Mouse (Mus musculus) testis, adult 2 months (tissue): ENCODE measurements around the gene Aurkb. TPM values are rescaled to one million over a fixed set of nuclear protein-coding genes. Genes with fewer than 3 reads are reported as not detected.

Source experiments
- H3K27ac ChIP-seq: fragments of 200-500 bp; 2 replicates; pipeline ENCODE4 v1.5.1; 2012; ENCODE audit warnings: low read depth, low read length; ENCODE audit not compliant: control insufficient read depth, insufficient read depth
- H3K27me3 ChIP-seq: fragments of 200-500 bp; 2 replicates; pipeline ENCODE4 v1.6.1; 2012; ENCODE audit warnings: mild to moderate bottlenecking, low read length, moderate library complexity; ENCODE audit not compliant: control insufficient read depth, insufficient read depth
- H3K36me3 ChIP-seq: fragments of 200-500 bp; 2 replicates; pipeline ENCODE4 v1.6.1; 2012; ENCODE audit warnings: mild to moderate bottlenecking, low read length; ENCODE audit not compliant: control insufficient read depth, insufficient read depth
- H3K4me1 ChIP-seq: fragments of 200-500 bp; 2 replicates; pipeline ENCODE4 v1.6.1; 2012; ENCODE audit warnings: low read length; ENCODE audit not compliant: control insufficient read depth, insufficient read depth
- H3K4me3 ChIP-seq: fragments of 200-500 bp; 2 replicates; pipeline ENCODE4 v1.5.1; 2012; ENCODE audit warnings: low read depth, mild to moderate bottlenecking, low read length, moderate library complexity, mixed read lengths; ENCODE audit not compliant: control insufficient read depth
- CTCF ChIP-seq: fragments of 200-500 bp; IDR thresholded peaks from 2 replicates; pipeline ENCODE4 v1.5.1; 2012; ENCODE audit warnings: low read depth, mild to moderate bottlenecking, inconsistent platforms, low read length, moderate library complexity; ENCODE audit not compliant: control insufficient read depth, insufficient read depth, insufficient replicate concordance
- POLR2A ChIP-seq: fragments of 200-500 bp; IDR thresholded peaks from 2 replicates; pipeline ENCODE4 v1.6.1; 2012; ENCODE audit warnings: low read depth, mild to moderate bottlenecking, inconsistent platforms, low read length, moderate library complexity; ENCODE audit not compliant: control insufficient read depth
- polyA plus RNA-seq: library from polyadenylated mRNA; depleted of rRNA; stranded (reverse); fragments of >200 nt; gene quantifications from 2 replicates; pipeline ENCODE4 v1.2.3, GENCODE M21; 2012

Gene Aurkb
- polyA plus RNA-seq, 1 experiment: 15.2 TPM

- peaks cover 29% of the 10 kb centered on the region for H3K4me1 ChIP-seq
- H3K4me3 ChIP-seq: no peak overlapping the region
- TF ChIP-seq CTCF: no peak
- TF ChIP-seq POLR2A: no peak
These were observed 20.0 kb downstream of the Aurkb start for GRCm38 (mm10) chr11:69065394-69065925.

GRCm38 (mm10) chr11:69066163-69066861 is 20.9 kb downstream of the Aurkb start:
- peaks cover 3% of the 10 kb centered on the region for H3K36me3 ChIP-seq
- peaks cover 27% of the 10 kb centered on the region for H3K4me1 ChIP-seq
- TF ChIP-seq CTCF (no peak), POLR2A (no peak)
- H3K27me3 ChIP-seq: no peaks in the 10 kb centered on the region
- H3K4me3 ChIP-seq: peak overlapping the region; percentile 56
- H3K27ac ChIP-seq: 0 out of 2 replicates have a peak overlapping the region, but pooled peaks have one; percentile 44

More at GRCm38 (mm10) chr11:69065394-69065925, 20.0 kb downstream of the Aurkb start:
- Histone ChIP-seq H3K27me3 (no peaks in the 10 kb centered on the region), H3K27ac (no peak overlapping the region), H3K36me3 (peaks cover 3% of the 10 kb centered on the region)

- no peaks in the 10 kb centered on the region for H3K27me3 ChIP-seq
- H3K4me1 ChIP-seq: peaks cover 24% of the 10 kb centered on the region
- H3K36me3 ChIP-seq: peaks cover 3% of the 10 kb centered on the region
- TF ChIP-seq POLR2A (no peak), CTCF (peak; percentile 69; the same call in 1 of the 2 replicates)
- H3K4me3 ChIP-seq: no peak overlapping the region; the same call in 1 of the 2 replicates
- H3K27ac ChIP-seq: peak overlapping the region; percentile 41; the same call in 1 of the 2 replicates
These were observed 21.5 kb downstream of the Aurkb start for GRCm38 (mm10) chr11:69066956-69067355.

- H3K4me1 ChIP-seq: peaks cover 27% of the 10 kb centered on the region
- peak overlapping the region; percentile 10 for H3K4me3 ChIP-seq
- no peak for TF ChIP-seq POLR2A
- TF ChIP-seq CTCF: no peak
- peaks cover 3% of the 10 kb centered on the region for H3K36me3 ChIP-seq
- peak overlapping the region; percentile 56 for H3K27ac ChIP-seq
- H3K27me3 ChIP-seq: no peaks in the 10 kb centered on the region
These were observed 22.2 kb downstream of the Aurkb start for GRCm38 (mm10) chr11:69067601-69068000.

- Histone ChIP-seq H3K27ac (peak overlapping the region; percentile 100), H3K4me1 (peaks cover 20% of the 10 kb centered on the region), H3K4me3 (peak overlapping the region; percentile 100), H3K36me3 (peaks cover 3% of the 10 kb centered on the region), H3K27me3 (no peaks in the 10 kb centered on the region)
- TF ChIP-seq POLR2A: no peak
- TF ChIP-seq CTCF: no peak
These were observed 24.6 kb downstream of the Aurkb start for GRCm38 (mm10) chr11:69070093-69070492.

- Histone ChIP-seq H3K36me3 (peaks cover 3% of the 10 kb centered on the region), H3K27me3 (no peaks in the 10 kb centered on the region), H3K4me1 (peaks cover 18% of the 10 kb centered on the region)
These were observed 25.3 kb downstream of the Aurkb start, which contains the start of gene Tmem107 for GRCm38 (mm10) chr11:69070590-69071222. TSS of gene Tmem107 (plus strand) at chr11:69070806.

GRCm38 (mm10) chr11:69071262-69071661 is 25.8 kb downstream of the Aurkb start:
- no peak for TF ChIP-seq CTCF
- TF ChIP-seq POLR2A: no peak
- H3K27ac ChIP-seq: peak overlapping the region; percentile 100
- H3K4me3 ChIP-seq: peak overlapping the region; percentile 100
- peaks cover 3% of the 10 kb centered on the region for H3K36me3 ChIP-seq
- peaks cover 14% of the 10 kb centered on the region for H3K4me1 ChIP-seq
- H3K27me3 ChIP-seq: no peaks in the 10 kb centered on the region

More at GRCm38 (mm10) chr11:69070590-69071222, 25.3 kb downstream of the Aurkb start, which contains the start of gene Tmem107:
- peak within 1 kb of the TSS; percentile 100 for H3K4me3 ChIP-seq
- peak within 1 kb of the TSS; percentile 100 for H3K27ac ChIP-seq
- peak; percentile 99 for TF ChIP-seq POLR2A
- TF ChIP-seq CTCF: no peak; the same call in 1 of the 2 replicates
